Mouse (Mus musculus) embryonic fibroblast, embryonic 13.5 days (primary cell): ENCODE measurements around the gene Pik3ip1.

Experiments
- CTCF ChIP-seq: IDR thresholded peaks from 2 replicates; pipeline ENCODE4 v1.5.1; 2011; ENCODE audit warnings: mild to moderate bottlenecking, control low read depth, low read length, moderate library complexity, borderline replicate concordance; ENCODE audit not compliant: insufficient read depth
- POLR2A ChIP-seq: IDR thresholded peaks from 2 replicates; pipeline ENCODE4 v1.6.1; 2011; ENCODE audit warnings: low read depth, mild to moderate bottlenecking, control low read depth, low read length, moderate library complexity

GRCm38 (mm10) chr11:3386941-3387368, 56.8 kb downstream of the Pik3ip1 start:
- TF ChIP-seq CTCF: peak; percentile 98
- TF ChIP-seq POLR2A: no peak
